Mouse (Mus musculus): ENCODE measurements at regions not wholly inside any gene's neighbourhood (a gene's known extent, or its start where the extent isn't known, plus 50 kb on each side); places are given as distances from the start of the nearest gene placed in this dataset.
"Not testable (repeated sequence)": the region's sequence is repeated elsewhere in the genome, so short reads cannot be mapped to it uniquely, and the experiment has no call there.

DNA sequence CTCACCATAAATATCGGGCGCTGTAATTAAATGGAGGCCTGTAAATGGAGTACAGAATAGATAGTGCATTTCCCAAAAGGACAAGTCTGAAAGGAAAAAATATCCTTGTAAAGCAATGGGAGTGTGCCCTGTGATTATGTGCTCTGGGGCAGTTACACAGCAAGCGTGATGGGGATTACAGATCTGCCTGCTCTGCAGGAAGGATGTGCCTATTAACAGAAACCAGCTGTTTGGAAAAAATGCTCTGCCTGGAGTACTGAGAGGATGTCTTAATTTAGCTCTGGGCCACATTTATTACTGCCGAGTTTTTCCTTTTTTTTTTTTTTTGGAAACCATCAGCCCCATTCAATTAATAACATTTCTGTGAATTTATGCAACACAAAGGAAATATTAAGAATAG lies 344.9 kb upstream of the Tpk1 start:
- peak; percentile 37 for DNase-seq

GRCm38 (mm10) chr6:44007196-44007595 lies 341.1 kb upstream of the Tpk1 start:
- DNase-seq: not testable (repeated sequence)
